Mouse (Mus musculus): ENCODE results near the gene Rin1.

Gene Rin1

GRCm38 (mm10) chr19:5094746-5095417 lies 44.6 kb downstream of the Rin1 start:
- DNase-seq (ENCODE audit: low spot score) = no peak

DNA sequence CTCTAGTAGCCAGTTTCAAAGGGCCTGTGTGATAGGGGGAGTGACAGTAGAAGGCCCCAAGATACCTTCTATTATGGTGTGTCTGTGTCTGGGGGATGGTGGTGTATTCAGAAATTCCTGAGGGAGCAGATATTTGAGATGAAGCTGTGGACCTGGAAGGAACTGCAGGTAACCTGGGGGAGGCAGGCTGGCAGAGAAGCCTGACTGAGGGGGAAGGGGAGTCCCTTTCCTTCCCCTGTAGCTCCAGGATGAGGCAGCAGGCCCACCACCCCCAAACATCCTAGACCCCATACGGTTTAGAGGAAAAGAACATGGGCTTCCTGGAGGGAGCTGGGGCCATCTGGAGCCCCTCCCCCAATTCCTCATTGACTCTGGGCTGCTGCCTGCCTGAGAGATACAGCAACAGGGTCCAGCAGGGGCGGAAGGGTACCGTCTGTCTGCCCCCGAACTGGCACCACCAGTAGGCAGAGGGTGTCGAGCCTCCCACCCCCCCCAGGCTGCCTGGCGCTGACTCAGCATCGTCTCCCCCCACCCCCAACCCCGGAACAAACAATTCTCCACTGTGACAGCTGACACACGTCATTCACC lies 45.7 kb downstream of the Rin1 start:
- DNase-seq (ENCODE audit: low spot score) = no peak

- DNase-seq (ENCODE audit: low spot score) = no peak
Observed at GRCm38 (mm10) chr19:5097521-5098362, 47.5 kb downstream of the Rin1 start.

DNA sequence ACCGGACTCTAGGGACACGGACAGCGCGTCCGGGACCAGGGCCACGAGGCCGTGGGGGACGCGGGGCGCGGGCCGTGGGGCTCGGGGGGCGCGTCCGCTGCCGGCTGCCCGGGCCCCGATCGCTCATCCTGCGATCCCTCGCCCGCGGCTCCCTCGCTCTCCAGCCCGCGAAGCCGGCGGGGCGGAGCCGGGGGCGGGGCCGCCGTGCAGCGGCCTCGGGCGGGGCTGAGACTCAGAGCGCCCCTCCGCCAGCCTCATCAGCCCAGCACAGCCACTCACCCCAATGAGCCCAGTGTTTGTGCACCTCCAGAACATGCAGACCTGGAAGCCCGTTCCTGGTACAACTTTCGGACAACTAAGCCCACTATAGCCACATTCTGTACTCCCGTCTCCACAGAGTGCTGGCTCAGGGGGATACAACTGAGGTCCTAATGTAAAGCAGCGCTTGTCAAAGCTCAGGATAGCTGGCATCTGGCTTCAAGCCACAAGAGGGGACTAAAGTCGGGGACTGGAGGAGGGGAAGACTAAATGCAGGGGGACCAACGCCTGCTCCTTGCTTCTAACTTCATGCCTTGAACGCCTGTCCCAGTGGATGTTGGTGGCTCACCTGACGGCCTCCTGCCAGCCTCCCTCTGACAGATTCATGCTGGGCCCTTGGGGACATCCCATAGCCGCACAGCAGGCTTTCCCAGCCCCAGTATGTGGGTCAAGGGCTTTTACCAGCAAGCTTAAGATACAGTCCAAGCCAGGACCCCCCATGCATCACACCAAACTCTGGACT lies 48.3 kb downstream of the Rin1 start, which contains the start of gene Cnih2:
Gene Cnih2, minus strand, starts transcription at position 159 of the 781 bp plus-strand sequence.
- no peak for DNase-seq (ENCODE audit: low spot score)

GRCm38 (mm10) chr19:5106074-5106473 lies 55.8 kb downstream of the Rin1 start:
- DNase-seq (ENCODE audit: low spot score) = no peak
